Mouse (Mus musculus) MEL (cell line): ENCODE results near the gene Trim66.

Source experiments
- EP300 ChIP-seq, 2 experiments: IDR thresholded peaks; 2 replicates each; pipeline ENCODE4 v1.6.1; 2011; ENCODE audit warnings: improper control_type of control experiment in 2 of 2, low read length in 2 of 2, low read depth in 1 of 2, mild to moderate bottlenecking in 1 of 2
- GABPA ChIP-seq: IDR thresholded peaks from 2 replicates; pipeline ENCODE4 v1.6.1; 2012; ENCODE audit warnings: low read depth, mild to moderate bottlenecking, inconsistent platforms, low read length, improper control_type of control experiment, moderate library complexity
- POLR2A ChIP-seq, 2 experiments: IDR thresholded peaks; 2 replicates each; pipeline ENCODE4 v1.6.1; 2011 to 2012; ENCODE audit warnings: low read length in 2 of 2, mild to moderate bottlenecking in 2 of 2, control low read depth in 1 of 2, improper control_type of control experiment in 1 of 2, low read depth in 1 of 2, moderate library complexity in 1 of 2; ENCODE audit not compliant: control insufficient read depth in 1 of 2, insufficient read depth in 1 of 2, poor library complexity in 1 of 2
- USF2 ChIP-seq, 2 experiments: IDR thresholded peaks; 2 replicates each; pipeline ENCODE4 v1.6.1; 2011 to 2012; ENCODE audit warnings: improper control_type of control experiment in 2 of 2, low read length in 2 of 2, borderline replicate concordance in 1 of 2, inconsistent platforms in 1 of 2, low read depth in 1 of 2, mild to moderate bottlenecking in 1 of 2; ENCODE audit not compliant: insufficient read depth in 1 of 2

GRCm38 (mm10) chr7:109545255-109545993 is 37.5 kb upstream of the Trim66 start:
- TF ChIP-seq POLR2A (IDR thresholded peaks at IDR 0.05; ENCODE audit: control insufficient read depth in 1 of 2, insufficient read depth in 1 of 2, low read depth in 1 of 2, low read length in 2 of 2, poor library complexity in 1 of 2) (no peak), USF2 (IDR thresholded peaks at IDR 0.05; ENCODE audit: borderline replicate concordance in 1 of 2, insufficient read depth in 1 of 2, low read depth in 1 of 2, low read length in 2 of 2) (no peak), GABPA (no peak), EP300 (IDR thresholded peaks at IDR 0.05; ENCODE audit: low read depth in 1 of 2, low read length in 2 of 2) (no peak)
